Mouse (Mus musculus) lung, adult 18-20 months (tissue): Measurements from ENCODE around the gene Cdon.

Experiments
- DNase-seq, 2 experiments: peaks; one replicate each; pipeline ENCODE4 v3.0.0; 2022; ENCODE audit warnings: mixed read lengths in 2 of 2

Gene Cdon

DNA sequence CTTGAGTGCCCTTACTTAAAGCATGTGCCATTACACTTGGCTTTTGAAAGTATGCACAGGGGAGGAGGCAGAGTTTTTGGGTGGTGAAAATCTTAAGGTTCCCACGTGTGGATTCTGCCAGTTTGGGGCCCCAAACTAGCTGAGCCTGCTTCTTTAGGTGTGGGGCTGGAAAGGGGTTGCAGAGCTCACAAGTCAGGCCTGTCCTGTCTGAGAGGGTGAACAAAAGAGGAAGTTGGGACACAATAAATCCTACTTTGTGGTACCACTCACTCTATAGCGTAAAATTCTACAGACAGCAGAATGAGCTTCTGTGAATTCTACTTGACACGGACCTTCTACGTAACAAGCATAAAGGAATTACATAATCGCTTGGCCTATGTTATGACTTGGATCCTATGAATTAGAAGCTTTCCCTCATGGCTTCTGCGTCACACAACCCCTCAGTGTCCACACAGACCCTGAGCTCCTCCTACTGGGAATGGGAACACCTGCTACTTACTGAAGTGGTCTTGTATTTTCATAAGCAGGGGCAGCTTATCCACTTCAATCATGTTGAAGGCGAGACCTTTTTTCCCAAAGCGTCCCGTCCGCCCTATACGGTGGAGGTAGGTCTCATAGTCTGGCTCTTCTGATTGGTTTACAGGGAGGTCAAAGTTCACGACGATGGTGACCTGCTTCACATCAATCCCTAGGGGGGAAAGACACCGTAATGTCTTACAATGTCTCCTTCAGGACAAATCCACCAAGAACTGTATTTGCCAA is 122.4 kb downstream of the Cdon start:
- DNase-seq = no peak

DNA sequence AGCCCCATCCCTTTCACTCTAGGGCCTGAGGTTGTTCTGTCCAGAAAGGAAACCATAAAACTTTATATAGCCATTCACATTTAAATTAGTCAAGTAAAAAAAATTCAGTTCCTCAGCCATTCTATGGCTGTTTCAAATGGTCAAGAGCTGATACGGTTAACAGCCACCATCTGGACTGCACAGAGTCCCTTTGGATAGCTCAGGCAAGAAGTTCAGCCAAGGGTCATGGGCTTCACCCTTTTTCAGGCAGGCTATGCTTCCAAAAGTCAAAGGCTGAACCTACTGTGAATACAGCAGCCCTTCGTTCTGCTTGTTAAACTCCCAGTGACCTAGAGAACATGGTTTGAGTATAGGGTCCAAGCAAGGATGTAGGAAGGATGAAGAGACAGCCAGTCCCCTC is 123.7 kb downstream of the Cdon start:
- DNase-seq = no peak

DNA sequence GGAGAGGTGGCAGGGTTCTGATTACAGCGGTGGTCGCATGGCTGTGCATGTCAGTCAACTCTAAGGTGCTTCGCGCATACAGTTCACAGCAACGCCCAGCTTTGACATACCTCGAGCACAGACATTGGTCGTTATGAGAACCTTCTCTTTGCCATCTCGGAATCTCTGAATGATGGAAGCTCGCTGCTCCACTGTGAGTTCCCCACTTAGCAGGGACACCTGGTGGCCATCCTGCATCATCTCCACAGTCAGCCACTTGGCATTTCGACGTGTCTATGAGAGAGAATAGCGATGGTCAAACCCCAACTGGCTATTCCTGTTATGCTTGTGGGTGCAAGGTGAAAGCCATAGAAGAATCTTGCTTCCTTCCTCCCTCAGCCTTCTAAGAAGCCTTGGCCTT is 124.8 kb downstream of the Cdon start:
- DNase-seq = no peak

DNA sequence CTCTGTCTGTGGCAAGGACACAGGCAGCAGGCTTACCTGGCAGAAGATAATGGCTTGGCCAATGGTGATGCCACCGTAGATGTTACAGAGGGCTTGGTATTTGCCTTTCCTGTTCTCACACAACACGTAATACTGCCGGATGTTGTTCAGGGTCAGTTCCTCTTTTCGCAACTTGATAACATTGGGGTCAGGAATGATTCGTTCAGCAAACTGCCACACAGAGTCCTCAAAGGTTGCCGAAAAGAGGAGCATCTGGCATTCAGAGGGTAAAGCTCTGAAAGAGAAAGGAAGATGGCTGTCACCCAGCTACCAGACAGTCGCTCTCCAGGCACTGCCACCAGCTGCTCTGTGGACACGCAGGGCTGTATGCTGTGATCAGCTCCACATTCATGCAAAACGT is 125.8 kb downstream of the Cdon start:
- DNase-seq = no peak

DNA sequence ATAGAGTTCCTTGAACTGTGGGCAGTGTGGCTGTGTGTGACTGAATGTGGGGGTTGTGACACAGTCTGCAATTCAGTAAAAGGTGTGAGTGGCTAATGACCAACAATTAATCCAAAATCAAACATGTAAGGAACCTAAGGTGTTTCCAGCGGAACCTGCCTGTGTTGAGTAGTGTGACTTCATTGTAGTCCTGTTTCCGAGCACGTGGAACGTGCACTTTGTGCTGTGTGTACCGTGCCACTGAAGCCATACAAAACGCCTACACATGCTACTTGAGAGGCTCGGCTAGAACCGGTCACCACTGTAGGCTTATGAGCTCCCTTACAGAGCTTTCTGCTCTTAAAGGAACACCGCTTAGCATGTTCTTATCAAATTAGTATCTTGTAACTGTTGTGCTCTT is 127.5 kb downstream of the Cdon start:
- DNase-seq = no peak

DNA sequence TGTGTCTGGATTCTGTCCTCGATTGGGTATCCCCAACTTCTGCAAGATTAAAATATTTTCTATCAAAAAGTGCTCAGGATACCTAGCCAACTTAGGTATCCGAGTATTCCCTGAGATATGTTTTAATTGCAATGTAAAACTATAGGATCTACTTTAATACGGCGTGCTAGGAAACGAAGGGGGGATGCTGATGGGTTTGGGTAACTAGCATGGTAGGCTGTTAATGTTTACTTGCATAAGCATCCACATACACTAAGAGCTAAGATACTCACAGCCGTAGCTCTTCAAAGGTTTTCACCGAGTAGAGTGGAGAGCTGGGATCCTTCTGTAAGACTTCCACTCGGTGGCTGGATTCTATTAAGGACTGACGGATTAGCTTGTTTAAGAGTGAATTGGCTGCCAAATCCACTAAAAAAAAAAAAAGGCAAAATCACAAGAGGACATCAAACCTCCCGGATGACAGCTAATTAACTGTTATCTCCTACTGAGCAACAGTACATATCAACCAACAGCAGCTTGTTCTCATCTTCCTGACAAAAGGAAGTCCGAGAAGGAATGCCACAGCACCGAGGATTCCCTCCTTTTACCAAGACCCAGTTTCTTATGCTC is 135.7 kb downstream of the Cdon start:
- no peak for DNase-seq
